Mouse (Mus musculus): ENCODE data around the gene Trit1. TPM values are rescaled to one million over a fixed set of nuclear protein-coding genes. Genes with fewer than 3 reads are reported as not detected.

Trit1 gene
- polyA plus RNA-seq, 1 experiment = 11.2 TPM

GRCm38 (mm10) chr4:123041131-123041530 is 24.7 kb downstream of the Trit1 start:
- no peak overlapping the region for H3K27ac ChIP-seq (ENCODE audit: insufficient read depth, low read length)
- H3K4me1 ChIP-seq (ENCODE audit: control insufficient read depth, insufficient read depth, low read length) = peaks cover 2% of the 10 kb centered on the region; the same call in 1 of the 2 replicates
- no peak overlapping the region for H3K4me3 ChIP-seq (ENCODE audit: insufficient read depth, low read length)
- TF ChIP-seq POLR2A (IDR thresholded peaks at IDR 0.05; ENCODE audit: low read depth, low read length) (no peak), CTCF (IDR thresholded peaks at IDR 0.05; ENCODE audit: borderline replicate concordance, insufficient read depth, low read length) (no peak)

GRCm38 (mm10) chr4:123043858-123044257 is 27.5 kb downstream of the Trit1 start:
- Histone ChIP-seq H3K4me3 (ENCODE audit: insufficient read depth, low read length) (no peak overlapping the region), H3K27ac (ENCODE audit: insufficient read depth, low read length) (no peak overlapping the region), H3K4me1 (ENCODE audit: control insufficient read depth, insufficient read depth, low read length) (peaks cover 2% of the 10 kb centered on the region; the same call in 1 of the 2 replicates)
- TF ChIP-seq CTCF (IDR thresholded peaks at IDR 0.05; ENCODE audit: borderline replicate concordance, insufficient read depth, low read length) (no peak), POLR2A (IDR thresholded peaks at IDR 0.05; ENCODE audit: low read depth, low read length) (no peak)

- Histone ChIP-seq H3K4me3 (ENCODE audit: insufficient read depth, low read length) (no peak overlapping the region), H3K4me1 (ENCODE audit: control insufficient read depth, insufficient read depth, low read length) (peaks cover 2% of the 10 kb centered on the region; the same call in 1 of the 2 replicates), H3K27ac (ENCODE audit: insufficient read depth, low read length) (no peak overlapping the region)
- TF ChIP-seq POLR2A (IDR thresholded peaks at IDR 0.05; ENCODE audit: low read depth, low read length) (no peak), CTCF (IDR thresholded peaks at IDR 0.05; ENCODE audit: borderline replicate concordance, insufficient read depth, low read length) (no peak)
Measured at GRCm38 (mm10) chr4:123044842-123045241, 28.4 kb downstream of the Trit1 start.

- Histone ChIP-seq H3K4me3 (ENCODE audit: insufficient read depth, low read length) (no peak overlapping the region), H3K4me1 (ENCODE audit: control insufficient read depth, insufficient read depth, low read length) (peaks cover 2% of the 10 kb centered on the region; the same call in 1 of the 2 replicates), H3K27ac (ENCODE audit: insufficient read depth, low read length) (no peak overlapping the region)
- TF ChIP-seq CTCF (IDR thresholded peaks at IDR 0.05; ENCODE audit: borderline replicate concordance, insufficient read depth, low read length) (no peak), POLR2A (IDR thresholded peaks at IDR 0.05; ENCODE audit: low read depth, low read length) (no peak)
Measured at GRCm38 (mm10) chr4:123046300-123046699, 29.9 kb downstream of the Trit1 start.

- Histone ChIP-seq H3K27ac (ENCODE audit: insufficient read depth, low read length) (no peak overlapping the region), H3K4me1 (ENCODE audit: control insufficient read depth, insufficient read depth, low read length) (no peaks in the 10 kb centered on the region), H3K4me3 (ENCODE audit: insufficient read depth, low read length) (no peak overlapping the region)
- TF ChIP-seq CTCF (IDR thresholded peaks at IDR 0.05; ENCODE audit: borderline replicate concordance, insufficient read depth, low read length) (no peak), POLR2A (IDR thresholded peaks at IDR 0.05; ENCODE audit: low read depth, low read length) (no peak)
Measured at GRCm38 (mm10) chr4:123050681-123051211, 34.3 kb downstream of the Trit1 start.

GRCm38 (mm10) chr4:123053179-123053578 is 36.8 kb downstream of the Trit1 start:
- no peak for TF ChIP-seq POLR2A (IDR thresholded peaks at IDR 0.05; ENCODE audit: low read depth, low read length)
- TF ChIP-seq CTCF (IDR thresholded peaks at IDR 0.05; ENCODE audit: borderline replicate concordance, insufficient read depth, low read length) = no peak
- H3K4me3 ChIP-seq (ENCODE audit: insufficient read depth, low read length) = no peak overlapping the region
- H3K27ac ChIP-seq (ENCODE audit: insufficient read depth, low read length) = no peak overlapping the region
- no peaks in the 10 kb centered on the region for H3K4me1 ChIP-seq (ENCODE audit: control insufficient read depth, insufficient read depth, low read length)

GRCm38 (mm10) chr4:123054172-123054790 is 37.9 kb downstream of the Trit1 start:
- no peak overlapping the region for H3K4me3 ChIP-seq (ENCODE audit: insufficient read depth, low read length)
- H3K4me1 ChIP-seq (ENCODE audit: control insufficient read depth, insufficient read depth, low read length) = no peaks in the 10 kb centered on the region
- no peak overlapping the region for H3K27ac ChIP-seq (ENCODE audit: insufficient read depth, low read length)
- no peak for TF ChIP-seq POLR2A (IDR thresholded peaks at IDR 0.05; ENCODE audit: low read depth, low read length)
- no peak for TF ChIP-seq CTCF (IDR thresholded peaks at IDR 0.05; ENCODE audit: borderline replicate concordance, insufficient read depth, low read length)

GRCm38 (mm10) chr4:123056560-123057109 is 40.2 kb downstream of the Trit1 start:
- Histone ChIP-seq H3K27ac (ENCODE audit: insufficient read depth, low read length) (no peak overlapping the region), H3K4me1 (ENCODE audit: control insufficient read depth, insufficient read depth, low read length) (no peaks in the 10 kb centered on the region), H3K4me3 (ENCODE audit: insufficient read depth, low read length) (no peak overlapping the region)
- no peak for TF ChIP-seq POLR2A (IDR thresholded peaks at IDR 0.05; ENCODE audit: low read depth, low read length)
- no peak for TF ChIP-seq CTCF (IDR thresholded peaks at IDR 0.05; ENCODE audit: borderline replicate concordance, insufficient read depth, low read length)

GRCm38 (mm10) chr4:123057957-123058356 is 41.6 kb downstream of the Trit1 start:
- no peak overlapping the region for H3K27ac ChIP-seq (ENCODE audit: insufficient read depth, low read length)

GRCm38 (mm10) chr4:123061744-123062143 is 45.3 kb downstream of the Trit1 start:
- Histone ChIP-seq H3K4me1 (ENCODE audit: control insufficient read depth, insufficient read depth, low read length) (no peaks in the 10 kb centered on the region), H3K27ac (ENCODE audit: insufficient read depth, low read length) (no peak overlapping the region), H3K4me3 (ENCODE audit: insufficient read depth, low read length) (no peak overlapping the region)
- TF ChIP-seq POLR2A (IDR thresholded peaks at IDR 0.05; ENCODE audit: low read depth, low read length) (no peak), CTCF (IDR thresholded peaks at IDR 0.05; ENCODE audit: borderline replicate concordance, insufficient read depth, low read length) (no peak)

More at GRCm38 (mm10) chr4:123057957-123058356, 41.6 kb downstream of the Trit1 start:
- H3K4me1 ChIP-seq (ENCODE audit: control insufficient read depth, insufficient read depth, low read length) = no peaks in the 10 kb centered on the region
- H3K4me3 ChIP-seq (ENCODE audit: insufficient read depth, low read length) = no peak overlapping the region
- TF ChIP-seq POLR2A (IDR thresholded peaks at IDR 0.05; ENCODE audit: low read depth, low read length) (no peak), CTCF (IDR thresholded peaks at IDR 0.05; ENCODE audit: borderline replicate concordance, insufficient read depth, low read length) (no peak)

Measured in embryonic fibroblast, embryonic 13.5 days (primary cell).